Mouse (Mus musculus): Measurements from ENCODE around the gene Padi1.
A peak's percentile ranks its signal among the peaks of the same experiment; 100 is the strongest.

The Padi1 gene

GRCm38 (mm10) chr4:140784292-140784945 is 61.2 kb downstream of the Padi1 start:
- DNase-seq (ENCODE audit: low spot score in 2 of 2), result no peak

DNA sequence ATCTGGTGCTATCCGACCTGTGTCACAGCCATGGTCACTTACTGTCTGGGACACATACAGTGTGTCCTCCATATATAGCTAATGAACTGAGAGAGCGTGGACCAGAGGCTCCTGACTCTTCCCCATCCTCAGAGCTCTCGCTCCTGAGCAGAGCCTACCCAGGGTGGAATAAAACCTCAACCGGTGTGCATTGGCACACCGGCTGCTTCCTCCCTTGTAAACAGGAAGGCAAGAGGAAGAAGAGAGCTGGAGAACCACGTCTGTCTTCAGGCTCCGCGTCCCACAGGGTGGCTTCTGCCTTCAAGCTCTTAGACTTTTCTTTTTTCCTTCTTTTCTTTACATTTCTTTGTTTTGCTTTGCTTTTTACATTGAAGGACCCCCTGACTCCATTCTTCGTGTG is 62.8 kb downstream of the Padi1 start:
- DNase-seq (ENCODE audit: low spot score in 2 of 2), result no peak

- no peak for DNase-seq (ENCODE audit: low spot score in 2 of 2)
Measured at GRCm38 (mm10) chr4:140780507-140780906, 65.1 kb downstream of the Padi1 start.

DNA sequence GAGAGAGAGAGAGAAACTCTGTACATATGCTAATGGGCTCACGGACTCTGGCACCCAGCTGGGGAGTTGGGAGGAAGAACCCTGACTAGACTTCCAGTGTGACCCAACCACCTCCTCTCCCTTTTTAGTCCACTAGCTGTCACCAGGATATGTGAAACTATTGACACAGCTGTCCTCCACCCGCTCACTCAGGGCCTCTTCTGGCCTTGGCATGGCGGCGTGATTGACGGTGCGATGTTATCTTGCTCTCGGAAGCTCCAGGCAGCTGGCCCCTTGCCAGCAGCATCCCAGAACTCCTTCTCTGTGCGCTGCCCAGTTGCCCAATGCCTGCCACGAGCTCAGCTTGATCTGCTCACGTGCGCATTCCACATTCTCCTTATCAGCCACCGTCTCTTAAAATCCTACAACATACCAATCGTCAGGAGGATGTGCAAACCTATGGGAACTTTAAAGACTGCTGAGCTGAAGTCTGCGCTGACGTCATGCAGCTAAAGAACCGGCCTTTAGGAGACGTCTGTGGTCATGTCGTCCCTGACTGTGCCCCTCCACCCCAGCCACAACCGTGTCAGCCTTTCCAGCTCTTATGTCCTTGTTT is 65.7 kb downstream of the Padi1 start:
- DNase-seq (ENCODE audit: low spot score in 2 of 2), result no peak

- no peak for DNase-seq (ENCODE audit: low spot score in 2 of 2)
Measured at GRCm38 (mm10) chr4:140776623-140777022, 69.0 kb downstream of the Padi1 start.

- DNase-seq (ENCODE audit: low spot score in 2 of 2), result no peak
Measured at GRCm38 (mm10) chr4:140775876-140776275, 69.7 kb downstream of the Padi1 start.

GRCm38 (mm10) chr4:140774893-140775292 is 70.7 kb downstream of the Padi1 start:
- no peak for DNase-seq (ENCODE audit: low spot score in 2 of 2)

- no peak for DNase-seq (ENCODE audit: low spot score in 2 of 2)
Measured at GRCm38 (mm10) chr4:140774025-140774800, 71.4 kb downstream of the Padi1 start, which contains the start of gene Padi4. Gene Padi4, minus strand, starts transcription at chr4:140774236.

- no peak for DNase-seq (ENCODE audit: low spot score in 2 of 2)
Measured at GRCm38 (mm10) chr4:140771091-140771490, 74.5 kb downstream of the Padi1 start.

DNA sequence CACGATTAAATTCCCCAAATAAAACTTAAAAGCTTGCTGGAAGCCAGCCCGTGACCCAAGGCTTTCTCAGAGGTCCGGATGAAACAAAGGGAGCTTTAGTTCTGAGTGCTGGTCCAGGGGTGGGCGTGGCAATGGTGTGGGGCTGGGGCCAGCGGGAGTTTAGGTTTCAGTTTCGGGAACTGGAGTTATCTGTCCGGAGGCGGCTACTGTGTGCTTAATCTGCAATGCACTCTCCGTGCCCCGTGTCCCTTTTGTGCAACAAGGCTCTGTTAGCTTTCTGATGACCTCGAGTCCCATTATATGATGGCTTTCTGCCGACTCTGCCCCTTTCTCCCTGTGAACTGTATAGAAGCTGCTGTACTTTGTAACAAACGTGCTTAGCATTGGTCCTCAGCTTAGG is 75.1 kb downstream of the Padi1 start:
- DNase-seq (ENCODE audit: low spot score in 2 of 2), result no peak

DNA sequence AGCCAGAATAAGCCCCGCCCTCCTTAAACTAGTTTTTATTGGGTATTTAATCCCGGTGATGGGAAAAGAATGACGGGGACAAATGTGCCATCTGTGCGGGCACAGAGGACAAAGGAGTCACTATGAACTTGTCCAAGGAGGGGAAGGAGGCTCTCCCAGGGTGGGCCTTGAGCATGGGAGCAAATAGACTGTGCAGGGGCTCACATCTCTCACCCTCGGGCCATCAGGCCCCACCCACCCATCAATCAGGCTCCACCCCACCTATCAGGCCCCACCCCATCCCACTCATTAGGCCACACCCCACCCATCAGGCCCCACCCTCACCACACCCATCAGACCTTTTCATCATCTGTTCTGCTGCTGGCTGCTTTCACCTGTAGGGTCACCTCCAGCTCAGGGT is 76.6 kb downstream of the Padi1 start:
- DNase-seq (ENCODE audit: low spot score in 2 of 2), result no peak

- no peak for DNase-seq (ENCODE audit: low spot score in 2 of 2)
Measured at GRCm38 (mm10) chr4:140765936-140766335, 79.6 kb downstream of the Padi1 start.

- peak in 1 of 2 experiments; percentile 15 for DNase-seq (ENCODE audit: low spot score in 2 of 2)
Measured at GRCm38 (mm10) chr4:140763158-140763557, 82.4 kb downstream of the Padi1 start.
